Comparison of ENCODE assay signal across 8 mouse cellular contexts in the genomic region with DNA sequence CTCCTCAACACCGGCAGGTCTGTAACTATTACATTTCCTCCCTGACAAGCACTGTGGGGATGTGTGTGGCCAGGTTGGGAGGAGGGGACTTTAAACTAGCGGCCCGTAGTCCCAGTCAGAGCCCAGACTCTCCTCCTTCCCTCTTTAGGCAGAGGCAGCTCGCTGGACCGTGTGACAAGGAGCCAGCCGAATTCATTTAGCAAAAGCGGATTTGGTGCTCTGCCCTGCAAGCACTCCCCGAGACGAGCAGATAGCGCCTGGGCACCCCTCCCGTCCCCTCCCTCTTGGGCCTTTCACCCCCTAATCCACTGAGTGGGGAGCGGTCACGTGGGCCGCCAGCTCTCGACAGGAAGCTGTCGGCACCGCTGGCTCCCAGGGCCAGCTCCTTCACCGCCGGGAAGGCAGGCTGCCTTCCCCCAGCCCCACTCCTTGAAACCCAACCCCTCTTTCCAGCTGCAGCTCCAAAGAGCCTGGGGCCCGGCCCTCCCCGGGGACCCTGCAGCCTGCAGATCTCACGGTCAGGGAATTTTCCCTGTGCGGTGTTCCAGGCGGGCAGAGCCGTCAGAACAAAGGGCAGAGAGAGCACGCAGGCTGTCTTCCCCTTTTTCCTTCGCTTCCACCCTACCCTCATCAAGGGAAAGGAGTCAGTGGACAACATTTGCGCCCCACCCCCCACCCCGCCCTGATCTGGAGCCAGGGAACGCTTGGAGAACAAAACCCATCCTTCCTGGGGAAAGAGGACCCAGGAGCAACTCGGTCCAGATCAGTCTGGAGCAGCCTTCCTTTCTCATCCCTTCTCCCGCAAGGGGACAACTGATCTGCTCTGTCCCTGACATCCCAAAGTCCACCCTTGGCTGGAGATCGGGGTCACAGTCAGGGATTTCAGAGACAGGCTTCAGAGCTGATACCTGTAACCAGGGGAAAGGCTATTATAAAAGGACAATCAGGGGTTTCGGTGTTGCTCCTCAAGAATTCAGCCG.
DNase-seq lines count a peak whose midpoint lies in the region; ATAC-seq and TF ChIP-seq lines count a peak whose summit lies in the region.

No protein-coding gene starts in this region.

- H3K4me3 ChIP-seq in lung, postnatal 0 days (ENCODE audit: low read depth, low read length), result peak overlapping the region; percentile 38

- peak overlapping the region; percentile 43 for H3K27ac ChIP-seq in lung, postnatal 0 days (ENCODE audit: low read length)

- peak overlapping the region; percentile 79 for H3K4me2 ChIP-seq in lung, postnatal 0 days (replicated peaks; ENCODE audit: low read depth, low read length)

- 0 out of 2 replicates have a peak overlapping the region, but pooled peaks have one; percentile 34 for H3K9ac ChIP-seq in lung, postnatal 0 days (replicated peaks; ENCODE audit: low read depth)

- H3K27me3 ChIP-seq in lung, postnatal 0 days (replicated peaks; ENCODE audit: insufficient read depth, low read length), result no peaks in the 10 kb centered on the region

- no peaks in the 10 kb centered on the region for H3K9me3 ChIP-seq in lung, postnatal 0 days (ENCODE audit: low read length)

- peak; percentile 46 for DNase-seq in Muller cell, postnatal 12 days (ENCODE audit: inconsistent ontology term)
- DNase-seq in cerebellum, adult 9-10 months, result peak; percentile 32
- DNase-seq in forelimb bud, embryonic 11.5 days (ENCODE audit: low read depth, low spot score), result peak; percentile 92
- peak; percentile 83 for DNase-seq in heart, postnatal 4 days
- DNase-seq in layer of hippocampus, postnatal 10 days (ENCODE audit: low spot score in 2 of 2), result peak; percentile 59 to 68
- DNase-seq in lung, postnatal 0 days (ENCODE audit: low spot score), result peak; percentile 79
- peak; percentile 53 for DNase-seq in ovary, postnatal 10 days (ENCODE audit: low spot score)
- DNase-seq in thymus, postnatal 10 days (ENCODE audit: low spot score in 2 of 2), result peak; percentile 68 to 69

- 7% methylated on average over 35 of the region's 35 CpGs for WGBS in lung, postnatal 0 days

- TF ChIP-seq CTCF in lung, postnatal 0 days (IDR thresholded peaks at IDR 0.05), result no peak

- ATAC-seq in lung, postnatal 0 days, result peak; percentile 81

- H3K4me1 ChIP-seq in lung, postnatal 0 days (ENCODE audit: insufficient read depth, low read depth, low read length), result peaks cover 9% of the 10 kb centered on the region; the same call in 1 of the 2 replicates

- TF ChIP-seq EP300 in lung, postnatal 0 days (IDR thresholded peaks at IDR 0.05), result no peak

- H3K36me3 ChIP-seq in lung, postnatal 0 days (ENCODE audit: insufficient read depth, low read length), result no peaks in the 10 kb centered on the region

Comparison
In these comparisons a context has a peak if more than half of its experiments do, and no peak if none do; other contexts are left out.
1. Peak in every context shown above with its lines: DNase-seq, ATAC-seq, H3K4me3 ChIP-seq and H3K27ac ChIP-seq.
2. DNase-seq: peak in every context shown above with its lines; median percentile 92 in forelimb bud, embryonic 11.5 days; 83 in heart, postnatal 4 days; 79 in lung, postnatal 0 days; 68 in thymus, postnatal 10 days; 64 in layer of hippocampus, postnatal 10 days; 53 in ovary, postnatal 10 days; 46 in Muller cell, postnatal 12 days; 32 in cerebellum, adult 9-10 months.